Comparison of ENCODE assay signal across 15 mouse cellular contexts in the genomic region with DNA sequence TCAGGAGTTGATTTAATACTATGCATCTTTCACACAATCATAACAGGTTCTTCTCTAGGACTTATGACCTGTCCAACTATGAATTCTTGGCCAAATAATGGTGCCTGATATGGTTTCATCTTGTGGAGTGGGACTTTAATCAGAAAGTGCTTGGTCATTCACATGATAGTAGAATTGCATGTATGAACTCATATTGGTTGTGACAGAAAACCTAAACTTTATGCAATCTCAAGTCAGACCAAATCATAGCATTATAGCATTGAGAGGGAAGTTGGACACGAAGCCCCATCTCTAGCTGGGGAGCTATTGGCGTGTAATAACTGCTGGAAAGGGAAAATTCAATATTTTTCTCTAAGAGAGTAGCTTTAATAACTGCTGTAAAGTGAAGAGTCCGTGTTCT.
"Had no signal": no experiment of that assay in that cellular context is flagged by ENCODE, and none has a peak within 500 bp of the region (broad histone marks: within the 10 kb centered on the region; RNA-seq: fewer than 3 reads in every experiment).

No protein-coding gene starts in this region.

- H3K9ac ChIP-seq: liver, embryonic 14.5 days; lung, embryonic 14.5 days; midbrain, embryonic 12.5 days; neural tube, embryonic 12.5 days; stomach, embryonic 15.5 days had no signal

- H3K36me3 ChIP-seq: midbrain, embryonic 10.5 days; midbrain, embryonic 12.5 days; neural tube, embryonic 12.5 days; stomach, embryonic 15.5 days had no signal

- H3K9me3 ChIP-seq: midbrain, embryonic 10.5 days; midbrain, embryonic 12.5 days; neural tube, embryonic 12.5 days; stomach, embryonic 15.5 days had no signal

- H3K4me3 ChIP-seq: midbrain, embryonic 10.5 days; midbrain, embryonic 12.5 days; neural tube, embryonic 12.5 days; stomach, embryonic 15.5 days had no signal

- H3K4me2 ChIP-seq: lung, embryonic 14.5 days; midbrain, embryonic 12.5 days; neural tube, embryonic 12.5 days; stomach, embryonic 15.5 days had no signal

- H3K4me1 ChIP-seq: midbrain, embryonic 10.5 days; midbrain, embryonic 12.5 days; neural tube, embryonic 12.5 days; stomach, embryonic 15.5 days had no signal

- H3K27me3 ChIP-seq: midbrain, embryonic 12.5 days; neural tube, embryonic 12.5 days; stomach, embryonic 15.5 days had no signal

- DNase-seq: lung, adult 18-20 months; lung, embryonic 14.5 days; lung, postnatal 10 days; lung, postnatal 4 days; midbrain, embryonic 14.5 days; right cerebral cortex, postnatal 14 days; thymus, adult 18-20 months; thymus, postnatal 14 days; thymus, postnatal 36 days had no signal

- H3K27ac ChIP-seq: liver, embryonic 14.5 days; midbrain, embryonic 10.5 days; midbrain, embryonic 12.5 days; neural tube, embryonic 12.5 days; stomach, embryonic 15.5 days; stomach, postnatal 0 days had no signal
